18 mouse cellular contexts compared by ENCODE assay signal in the genomic region with DNA sequence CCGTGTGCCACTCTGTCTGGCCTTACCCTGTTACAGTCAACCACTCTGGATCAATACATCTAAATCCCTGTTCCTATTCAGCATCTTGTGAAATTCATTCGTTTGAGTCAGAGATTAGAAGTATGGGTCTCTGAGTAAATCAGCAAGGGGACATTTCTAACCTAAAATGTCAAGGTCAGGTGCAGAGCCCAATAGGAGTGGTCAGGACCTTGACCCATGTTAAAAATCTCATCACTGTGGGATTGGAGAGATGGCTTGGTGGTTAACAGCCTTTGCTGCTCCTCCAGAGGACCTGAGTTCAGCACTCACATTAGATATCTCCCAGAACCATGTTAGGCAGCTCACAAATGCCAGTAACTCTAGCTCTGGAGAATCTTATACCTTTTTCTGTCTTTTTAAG. TPM values are rescaled to one million over a fixed set of nuclear protein-coding genes. Genes with fewer than 3 reads are reported as not detected.
DNase-seq lines count a peak whose midpoint lies in the region; ATAC-seq and TF ChIP-seq lines count a peak whose summit lies in the region.
"Had no signal": no experiment of that assay in that cellular context is flagged by ENCODE, and none has a peak within 500 bp of the region (broad histone marks: within the 10 kb centered on the region; RNA-seq: fewer than 3 reads in every experiment).

No protein-coding gene starts in this region.

- H3K36me3 ChIP-seq in hindbrain, embryonic 10.5 days, result no peaks in the 10 kb centered on the region
- no peaks in the 10 kb centered on the region for H3K36me3 ChIP-seq in hindbrain, postnatal 0 days (ENCODE audit: insufficient read depth, low read length)
- H3K36me3 ChIP-seq: embryonic facial prominence, embryonic 13.5 days; embryonic facial prominence, embryonic 15.5 days; forebrain, embryonic 15.5 days had no signal

- H3K4me1 ChIP-seq in hindbrain, embryonic 10.5 days (replicated peaks), result peaks cover 51% of the 10 kb centered on the region
- H3K4me1 ChIP-seq in hindbrain, postnatal 0 days (ENCODE audit: insufficient read depth, low read length), result 0 out of 2 replicates have a peak, but pooled peaks cover 12% of the 10 kb centered on the region

- WGBS in hindbrain, embryonic 10.5 days, result 84% methylated on average over 2 of the region's 2 CpGs
- 83% methylated on average over 2 of the region's 2 CpGs for WGBS in hindbrain, postnatal 0 days

- no peaks in the 10 kb centered on the region for H3K9me3 ChIP-seq in hindbrain, embryonic 10.5 days
- no peaks in the 10 kb centered on the region for H3K9me3 ChIP-seq in hindbrain, postnatal 0 days (ENCODE audit: low read length)
- H3K9me3 ChIP-seq: embryonic facial prominence, embryonic 13.5 days; embryonic facial prominence, embryonic 15.5 days; forebrain, embryonic 13.5 days; forebrain, embryonic 15.5 days had no signal

- no peak overlapping the region for H3K4me2 ChIP-seq in hindbrain, postnatal 0 days (ENCODE audit: low read depth, low read length)
- H3K4me2 ChIP-seq: embryonic facial prominence, embryonic 13.5 days; embryonic facial prominence, embryonic 15.5 days; forebrain, embryonic 13.5 days; forebrain, embryonic 15.5 days had no signal

- no peak for TF ChIP-seq CTCF in hindbrain, postnatal 0 days (IDR thresholded peaks at IDR 0.05; ENCODE audit: low read depth)

- H3K4me3 ChIP-seq in hindbrain, embryonic 10.5 days, result no peak overlapping the region
- no peak overlapping the region for H3K4me3 ChIP-seq in hindbrain, postnatal 0 days (ENCODE audit: low read length)
- H3K4me3 ChIP-seq: embryonic facial prominence, embryonic 13.5 days; embryonic facial prominence, embryonic 15.5 days; erythroblast, embryonic 14.5 days; forebrain, embryonic 13.5 days; forebrain, embryonic 15.5 days had no signal

- H3K27me3 ChIP-seq in hindbrain, embryonic 10.5 days (ENCODE audit: insufficient read depth, poor library complexity, severe bottlenecking), result no peaks in the 10 kb centered on the region
- no peaks in the 10 kb centered on the region for H3K27me3 ChIP-seq in hindbrain, postnatal 0 days (ENCODE audit: insufficient read depth, low read length)
- H3K27me3 ChIP-seq: embryonic facial prominence, embryonic 13.5 days; embryonic facial prominence, embryonic 15.5 days; forebrain, embryonic 13.5 days; forebrain, embryonic 15.5 days had no signal

- no peak overlapping the region for H3K9ac ChIP-seq in hindbrain, postnatal 0 days (replicated peaks; ENCODE audit: low read length)
- H3K9ac ChIP-seq: embryonic facial prominence, embryonic 13.5 days; embryonic facial prominence, embryonic 15.5 days; forebrain, embryonic 13.5 days; forebrain, embryonic 15.5 days had no signal

- peak overlapping the region; percentile 9; the same call in 1 of the 2 replicates for H3K27ac ChIP-seq in hindbrain, embryonic 10.5 days
- no peak overlapping the region for H3K27ac ChIP-seq in hindbrain, postnatal 0 days
- H3K27ac ChIP-seq: embryonic facial prominence, embryonic 13.5 days; embryonic facial prominence, embryonic 15.5 days had no signal

- no peak for ATAC-seq in hindbrain, postnatal 0 days
- ATAC-seq: forebrain, embryonic 13.5 days; forebrain, embryonic 15.5 days had no signal

- peak; percentile 70 for DNase-seq in adrenal gland, adult 2 months
- DNase-seq in adrenal gland, postnatal 4 days (ENCODE audit: low spot score in 2 of 2), result no peak
- DNase-seq in hindbrain, embryonic 10.5 days (ENCODE audit: low spot score), result no peak
- no peak for DNase-seq in hindbrain, postnatal 0 days (ENCODE audit: low spot score)
- DNase-seq: adrenal gland, adult 8-10 months; adrenal gland, postnatal 14 days; adrenal gland, postnatal 36 days; cerebellum, adult 11 months; cerebellum, adult 18-20 months; cerebellum, adult 8-10 months; cerebellum, adult 9-11 months; cerebellum, postnatal 36 days; embryo, embryonic 11 days had no signal

RNA-seq across cellular contexts. Expression of gene Nepro, which starts 33.6 kb away (rescaled TPM):
- total RNA-seq in adrenal gland, adult 2 months (2021), result 10 to 100 TPM in 1 of 2 experiments, 1 to 10 TPM in 1; 9.9 to 12.1 TPM
- 5.1 and 5.2 TPM in 2 replicates for polyA plus RNA-seq in adrenal gland, adult 2 months (2012; rRNA removed)
- 10 to 100 TPM; 11.3 to 13.5 TPM for total RNA-seq in adrenal gland, postnatal 4 days (2021)
- polyA plus RNA-seq in hindbrain, embryonic 10.5 days (2016; fragmentation: Nextera tagmentation; extraction: Ambion mirVana), result 8.8 and 14.9 TPM in 2 replicates
- total RNA-seq in hindbrain, postnatal 0 days (2014; rRNA removed), result 3.3 and 3.5 TPM in 2 replicates
- 3.2 TPM in 2 replicates for polyA plus RNA-seq in hindbrain, postnatal 0 days (2015; fragmentation: Nextera tagmentation; extraction: Ambion mirVana)

RNA-seq across cellular contexts. Expression of gene Gtpbp8, which starts 55.7 kb away (rescaled TPM):
- 10 to 100 TPM; 14.9 to 17.8 TPM for total RNA-seq in adrenal gland, adult 2 months (2021)
- polyA plus RNA-seq in adrenal gland, adult 2 months (2012; rRNA removed), result 13.5 and 14.1 TPM in 2 replicates
- 10 to 100 TPM; 23.1 to 23.7 TPM for total RNA-seq in adrenal gland, postnatal 4 days (2021)
- polyA plus RNA-seq in hindbrain, embryonic 10.5 days (2016; fragmentation: Nextera tagmentation; extraction: Ambion mirVana), result 27.7 and 30.5 TPM in 2 replicates
- 22.4 and 22.9 TPM in 2 replicates for total RNA-seq in hindbrain, postnatal 0 days (2014; rRNA removed)
- 32.2 and 33.5 TPM in 2 replicates for polyA plus RNA-seq in hindbrain, postnatal 0 days (2015; fragmentation: Nextera tagmentation; extraction: Ambion mirVana)
